Mouse (Mus musculus) ovary, postnatal 14 days (tissue): ENCODE measurements around the gene Rtn4ip1.
A peak's percentile ranks its signal among the peaks of the same experiment; 100 is the strongest.
"Not testable (repeated sequence)": the region's sequence is repeated elsewhere in the genome, so short reads cannot be mapped to it uniquely, and the experiment has no call there.

Source experiments
- DNase-seq: peaks from one replicate; pipeline ENCODE4 v3.0.0; 2022; ENCODE audit warnings: low spot score

Gene Rtn4ip1

DNA sequence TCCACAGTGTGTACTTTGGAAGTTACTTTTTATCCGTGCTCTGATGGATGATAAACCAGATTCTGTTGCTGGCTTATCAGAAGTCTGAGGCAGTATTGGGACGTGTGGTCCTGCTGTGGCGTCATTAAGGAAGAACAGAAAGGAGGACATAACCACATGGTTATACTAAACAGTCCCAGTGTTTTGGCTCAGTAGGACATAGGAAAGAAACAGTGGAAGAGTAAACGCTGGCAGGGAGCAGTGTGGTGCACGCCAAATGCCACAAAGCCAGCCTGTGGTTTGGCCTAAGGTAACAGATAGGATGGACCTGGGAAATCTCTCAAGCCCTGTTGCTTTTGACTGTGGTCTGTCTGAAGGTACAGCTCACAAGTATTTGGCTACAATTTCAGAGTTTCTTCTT is 27.0 kb downstream of the Rtn4ip1 start:
- DNase-seq: no peak

DNA sequence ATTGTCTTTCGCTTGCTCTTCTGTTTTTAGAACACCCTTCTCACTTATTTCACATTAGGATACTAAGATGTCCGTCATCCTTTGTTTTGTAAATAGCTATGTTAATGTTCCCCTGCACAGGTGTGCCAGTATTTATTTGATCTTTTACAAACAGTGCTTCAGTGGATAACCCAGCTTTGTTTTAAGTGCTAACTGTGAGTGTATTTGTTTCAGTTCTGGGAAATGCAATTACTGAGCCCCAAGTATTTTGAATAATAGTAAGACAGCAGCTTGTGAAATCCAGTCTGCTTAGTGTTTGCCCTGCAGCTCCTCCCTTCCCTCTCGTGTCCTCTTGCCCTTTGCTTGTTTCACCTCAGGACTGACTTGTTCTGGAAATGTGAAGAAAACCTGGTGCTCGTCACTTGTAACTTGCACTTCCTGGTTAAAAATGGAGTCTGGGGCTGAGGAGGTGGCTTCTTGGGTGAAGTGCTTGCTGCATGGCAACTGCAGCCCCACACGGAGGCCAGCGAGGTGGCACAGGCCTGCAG is 37.6 kb downstream of the Rtn4ip1 start:
- no peak for DNase-seq

GRCm38 (mm10) chr10:43943736-43944135 is 42.1 kb downstream of the Rtn4ip1 start:
- no peak for DNase-seq

- DNase-seq: no peak
These were observed 43.8 kb downstream of the Rtn4ip1 start for GRCm38 (mm10) chr10:43945435-43945834.

DNA sequence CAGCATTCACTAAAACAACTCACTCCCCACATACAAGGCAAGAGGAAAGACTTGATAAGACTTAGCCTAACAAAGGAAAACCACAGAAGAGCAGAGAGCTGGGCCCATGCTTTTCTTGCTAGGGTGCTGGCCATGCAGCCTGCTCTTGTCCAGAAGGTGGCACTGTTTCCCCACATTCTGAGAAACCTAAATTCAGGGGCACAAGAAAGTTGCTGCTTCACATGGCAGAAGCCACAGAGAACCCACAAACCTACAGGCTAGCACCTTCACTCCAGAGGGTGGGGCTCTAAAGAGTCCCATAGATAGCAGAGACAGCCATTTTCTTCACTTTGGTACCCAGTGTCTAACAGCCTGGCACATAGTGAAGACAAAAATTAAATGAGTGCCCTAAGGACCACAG is 52.3 kb downstream of the Rtn4ip1 start:
- DNase-seq: peak; percentile 58

DNA sequence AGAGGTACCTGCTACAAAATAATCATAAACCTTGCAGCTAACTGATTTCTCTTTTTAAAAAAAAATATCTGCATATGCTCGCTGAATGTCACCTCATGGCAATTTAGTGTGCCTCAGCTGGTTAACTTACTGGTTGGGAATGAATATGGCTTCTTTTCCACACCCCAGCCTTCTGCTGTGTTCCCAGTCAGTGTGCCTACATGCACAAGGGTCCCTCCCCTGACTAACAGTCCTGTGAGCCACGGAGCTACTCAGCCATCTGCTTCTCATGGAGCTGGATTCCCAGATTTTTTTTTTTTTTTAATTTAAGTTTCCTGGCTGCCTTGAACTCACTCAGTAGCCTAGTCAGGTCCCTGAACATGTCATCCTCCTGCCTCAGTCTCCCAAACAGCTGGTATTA is 63.3 kb downstream of the Rtn4ip1 start:
- no peak for DNase-seq

GRCm38 (mm10) chr10:43973244-43973643 is 71.6 kb downstream of the Rtn4ip1 start:
- DNase-seq: no peak

DNA sequence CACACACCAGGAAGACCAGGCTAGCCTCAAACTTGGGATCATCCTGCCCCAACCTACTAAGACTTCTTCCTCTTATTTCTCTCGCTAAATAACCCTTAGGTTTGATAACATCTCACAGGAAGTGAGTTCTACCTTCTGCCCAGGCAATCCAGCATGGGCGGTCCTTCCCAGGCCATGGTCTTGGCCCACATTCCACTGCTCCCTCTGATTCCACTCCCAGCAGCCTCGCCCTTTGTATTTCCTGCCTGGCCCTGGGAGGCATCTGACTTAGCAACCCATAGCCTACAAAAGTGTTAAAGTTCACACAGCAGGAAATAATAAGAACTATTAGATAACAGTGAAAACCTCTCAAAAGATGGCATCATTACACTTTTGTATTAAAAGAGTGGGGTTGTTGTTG is 75.7 kb downstream of the Rtn4ip1 start:
- DNase-seq: no peak

DNA sequence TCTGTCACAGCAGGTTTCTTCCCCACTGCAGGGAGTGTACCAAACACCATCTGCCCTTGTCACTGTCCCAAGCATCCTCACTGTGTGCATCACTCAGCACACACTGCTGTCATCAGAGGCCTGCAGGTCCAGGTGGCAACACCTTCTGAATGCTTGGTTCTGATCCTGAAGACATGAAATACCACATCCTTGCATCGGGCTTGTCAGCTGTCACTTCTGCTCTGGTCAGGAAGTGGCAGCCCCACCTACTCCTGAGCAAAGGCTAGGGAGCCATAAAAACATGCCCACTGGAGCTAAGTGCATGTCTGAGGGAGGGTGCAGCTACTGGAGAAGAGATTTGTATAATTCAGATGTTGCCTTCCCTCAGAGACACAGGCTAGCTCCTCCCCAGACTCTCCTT is 78.5 kb downstream of the Rtn4ip1 start:
- no peak for DNase-seq

DNA sequence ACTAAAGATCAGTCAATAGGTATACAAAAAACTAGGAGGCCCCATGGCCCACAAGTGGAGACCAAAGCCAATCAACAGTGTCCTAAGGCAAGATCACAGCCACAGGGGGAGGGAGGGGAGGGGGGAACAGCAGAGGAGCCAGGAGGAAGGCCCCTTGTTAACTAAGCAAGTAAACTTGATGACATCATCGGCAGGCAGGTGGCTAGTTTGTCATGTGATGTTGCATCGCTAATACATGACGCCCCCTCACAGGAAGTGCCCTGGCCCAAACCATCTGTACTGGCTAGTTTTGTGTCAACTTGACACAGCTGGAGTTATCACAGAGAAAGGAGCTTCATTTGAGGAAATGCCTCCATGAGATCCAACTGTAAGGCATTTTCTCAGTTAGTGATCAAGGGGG is 79.1 kb downstream of the Rtn4ip1 start:
- not testable (repeated sequence) for DNase-seq

DNA sequence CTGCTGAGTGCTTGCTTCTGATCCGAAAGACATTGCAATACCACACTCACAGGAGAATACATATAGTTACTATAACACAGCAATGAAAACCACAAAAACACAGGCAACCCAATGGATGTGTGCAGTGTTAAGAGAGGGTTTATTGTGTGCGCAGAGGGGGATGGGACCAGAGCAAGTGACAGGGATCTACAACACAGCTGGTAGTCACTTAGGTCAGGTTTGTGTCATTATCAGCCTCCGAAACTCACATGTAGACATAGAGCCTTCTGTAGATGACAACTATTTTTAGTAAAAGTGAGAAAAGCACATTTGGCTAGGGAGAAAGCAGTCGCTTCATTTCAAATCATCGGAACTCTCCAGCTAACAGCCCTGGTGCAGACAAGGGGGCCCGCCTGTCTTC is 80.9 kb downstream of the Rtn4ip1 start:
- DNase-seq: no peak

DNA sequence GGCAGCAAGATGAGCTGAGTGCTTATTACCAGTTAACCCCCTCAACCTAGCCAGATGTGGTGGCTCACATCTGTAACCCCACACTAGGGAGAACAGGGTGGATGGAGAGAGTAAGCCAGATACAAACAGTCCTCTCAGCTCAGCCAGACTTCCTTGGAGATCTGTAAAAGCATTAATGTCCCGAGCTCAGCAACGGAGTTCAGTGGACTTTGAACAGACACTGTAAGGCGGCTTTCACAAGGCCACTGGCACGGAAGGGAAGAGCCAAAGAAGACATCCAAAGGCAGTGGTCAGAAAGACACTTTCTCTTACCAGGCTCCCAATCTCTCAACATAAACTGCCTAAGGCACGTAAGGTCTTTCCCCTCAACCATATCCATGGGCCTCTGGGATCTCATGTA is 81.6 kb downstream of the Rtn4ip1 start:
- no peak for DNase-seq

DNA sequence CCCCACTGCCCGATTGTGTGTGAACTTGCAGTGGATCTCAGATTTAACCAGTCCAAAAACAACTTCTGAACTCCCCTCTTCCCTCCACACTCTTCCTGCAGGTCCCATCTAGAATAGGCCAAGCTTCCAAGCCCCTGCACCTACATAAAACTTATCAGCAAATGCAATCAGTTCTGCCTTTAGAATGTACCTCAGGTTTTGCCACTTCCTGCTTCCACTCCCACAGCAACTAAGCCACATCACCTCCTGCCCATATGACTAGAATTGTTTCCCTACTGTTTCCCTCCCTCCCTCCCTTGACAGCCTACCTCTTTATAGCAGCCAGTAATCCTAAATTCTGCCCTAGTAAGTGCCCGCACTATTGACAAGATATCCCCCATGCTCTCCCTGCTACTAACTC is 82.3 kb downstream of the Rtn4ip1 start:
- no peak for DNase-seq

DNA sequence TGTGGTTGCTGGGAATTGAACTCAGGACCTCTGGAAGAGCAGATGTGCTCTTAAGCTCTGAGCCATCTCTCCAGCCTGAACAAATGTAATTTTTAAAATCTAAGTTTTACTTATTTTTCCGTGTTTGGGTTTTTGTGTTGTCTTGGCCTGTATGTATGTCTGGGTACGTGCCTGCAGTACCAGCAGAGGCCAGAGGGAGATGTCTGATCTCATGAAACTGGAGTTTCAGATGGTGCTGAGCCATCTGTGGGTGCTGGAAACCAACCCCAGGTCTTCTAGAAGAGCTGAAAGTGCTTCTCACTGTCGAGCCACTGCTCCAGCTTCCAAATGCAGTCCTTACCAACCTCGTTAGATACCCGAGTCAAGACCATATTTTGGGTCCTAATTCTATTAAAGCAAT is 89.7 kb downstream of the Rtn4ip1 start:
- DNase-seq: no peak

GRCm38 (mm10) chr10:43992506-43992905 is 90.9 kb downstream of the Rtn4ip1 start:
- DNase-seq: no peak

GRCm38 (mm10) chr10:43993198-43993597 is 91.6 kb downstream of the Rtn4ip1 start:
- no peak for DNase-seq

- DNase-seq: no peak
These were observed 94.4 kb downstream of the Rtn4ip1 start for GRCm38 (mm10) chr10:43995858-43996650.

GRCm38 (mm10) chr10:43997276-43997675 is 95.7 kb downstream of the Rtn4ip1 start:
- no peak for DNase-seq

GRCm38 (mm10) chr10:43998023-43998422 is 96.4 kb downstream of the Rtn4ip1 start:
- no peak for DNase-seq

DNA sequence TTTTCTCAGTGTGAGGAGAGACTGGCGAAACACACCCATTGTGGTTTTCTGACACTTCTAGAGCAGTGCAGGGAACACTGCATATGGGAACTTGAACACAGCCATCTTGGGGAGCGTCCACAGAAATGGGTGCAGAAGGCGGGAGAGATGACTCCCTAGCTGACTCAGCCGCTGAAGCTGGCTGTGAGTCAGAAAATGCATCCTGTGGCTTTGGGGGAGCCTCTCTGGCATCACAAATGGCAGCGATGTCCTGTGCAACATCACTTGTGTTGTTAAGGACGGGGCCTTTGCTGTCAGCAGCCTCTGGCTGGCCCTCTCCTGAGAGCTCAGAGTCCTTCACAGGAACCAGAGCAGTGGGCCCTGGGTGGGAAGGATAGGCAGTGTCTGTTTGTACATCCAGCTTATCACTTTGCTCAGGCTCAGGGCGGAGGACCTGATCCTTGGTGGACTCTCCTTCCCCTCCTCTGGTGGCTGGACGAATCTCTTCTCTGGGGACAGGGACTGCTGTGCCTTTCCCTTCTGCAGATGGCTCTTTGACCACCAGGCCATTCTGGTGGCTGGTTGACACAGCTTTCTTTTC is 97.0 kb downstream of the Rtn4ip1 start:
- DNase-seq: no peak

- no peak for DNase-seq
These were observed 98.7 kb downstream of the Rtn4ip1 start for GRCm38 (mm10) chr10:44000156-44000865.

DNA sequence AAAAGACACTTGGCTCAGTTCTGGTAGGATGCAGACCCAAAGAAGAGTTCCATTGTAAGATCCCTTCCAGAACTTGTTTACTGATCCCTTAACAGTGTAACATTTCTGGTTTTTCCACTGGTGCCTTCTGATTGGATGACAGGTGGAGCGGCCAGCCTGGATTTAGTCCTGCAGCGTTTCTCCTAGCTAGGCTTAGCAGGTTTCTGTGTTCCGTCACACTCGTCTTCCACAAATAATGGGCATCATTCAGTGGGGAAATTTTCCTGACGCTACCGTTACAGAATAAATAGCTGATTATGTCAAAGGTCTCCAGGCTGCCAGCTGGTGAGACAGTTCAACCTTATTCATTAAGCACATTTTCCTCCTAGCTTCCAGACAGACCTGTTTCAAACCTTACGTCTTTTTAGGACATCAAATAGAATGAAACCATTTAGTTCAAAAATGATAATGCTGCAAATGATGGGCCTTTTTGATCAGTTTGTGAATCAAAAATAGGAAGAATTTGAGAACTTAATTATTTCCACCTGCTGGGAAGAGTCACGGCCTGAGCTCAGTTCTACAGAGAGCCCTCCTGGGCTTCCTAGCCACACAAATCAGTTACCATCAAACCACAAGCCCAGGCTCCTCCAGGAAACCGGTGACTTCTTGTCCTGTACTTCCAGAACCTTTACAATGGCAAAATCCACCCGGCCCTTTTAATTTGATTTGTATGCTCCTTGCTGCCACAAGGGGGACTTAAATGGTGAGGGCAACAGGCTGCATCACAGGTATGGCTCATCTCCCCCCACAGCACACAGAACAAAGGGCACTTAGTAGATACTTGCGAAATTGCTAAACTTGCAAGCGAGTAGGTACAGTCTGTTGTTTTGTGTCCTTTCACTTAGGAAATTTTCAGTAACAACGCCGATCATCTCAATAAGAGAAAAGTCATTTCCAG is 100.7 kb downstream of the Rtn4ip1 start:
- DNase-seq: no peak
